Mouse (Mus musculus) CH12.LX (cell line): ENCODE measurements around the gene Chst15. TPM values are rescaled to one million over a fixed set of nuclear protein-coding genes. Genes with fewer than 3 reads are reported as not detected.

Experiments used
- DNase-seq: peaks from one replicate; pipeline ENCODE4 v3.0.0-alpha.2; 2013; ENCODE audit errors: extremely low read depth
- H3K27ac ChIP-seq: 2 replicates; pipeline ENCODE4 v1.5.1; 2012; ENCODE audit warnings: low read depth, mild to moderate bottlenecking, control low read depth, moderate library complexity; ENCODE audit not compliant: insufficient read depth
- H3K27me3 ChIP-seq: replicated peaks from 2 replicates; pipeline ENCODE3; 2012; ENCODE audit warnings: inconsistent platforms
- H3K36me3 ChIP-seq, 2 experiments: replicated peaks in 1 of 2; 2 replicates each; pipeline versions ENCODE3 to v1.6.1; 2012; ENCODE audit warnings: inconsistent platforms in 1 of 2, low read length in 1 of 2, mild to moderate bottlenecking in 1 of 2, mixed read lengths in 1 of 2, moderate library complexity in 1 of 2; ENCODE audit not compliant: control insufficient read depth in 1 of 2, insufficient read depth in 1 of 2
- H3K4me1 ChIP-seq, 2 experiments: 2 replicates each; pipeline ENCODE4 v1.6.1; 2012; ENCODE audit warnings: inconsistent platforms in 1 of 2, moderate library complexity in 1 of 2; ENCODE audit not compliant: insufficient read depth in 2 of 2, control insufficient read depth in 1 of 2
- H3K4me2 ChIP-seq: 2 replicates; pipeline ENCODE4 v1.6.1; 2012; ENCODE audit warnings: low read depth, mild to moderate bottlenecking, control low read depth; ENCODE audit not compliant: poor library complexity, insufficient read depth, severe bottlenecking
- H3K4me3 ChIP-seq, 3 experiments: fragments of 150-350 bp in 1 of 3; sonication (generic) in 1 of 3; replicated peaks in 1 of 3; 2 replicates each; pipeline versions ENCODE3 to v1.5.1; 2011 to 2012; ENCODE audit warnings: low read depth in 2 of 3, low read length in 2 of 3, mild to moderate bottlenecking in 2 of 3, moderate library complexity in 2 of 3, control low read depth in 1 of 3, improper control_type of control experiment in 1 of 3, inconsistent platforms in 1 of 3, mixed read lengths in 1 of 3; ENCODE audit not compliant: poor library complexity in 1 of 3
- H3K79me2 ChIP-seq: replicated peaks from 2 replicates; pipeline ENCODE4 v1.6.1; 2012; ENCODE audit warnings: mild to moderate bottlenecking, moderate library complexity; ENCODE audit not compliant: control insufficient read depth, poor library complexity, insufficient read depth, severe bottlenecking; ENCODE audit errors: extremely low read depth
- H3K9ac ChIP-seq: 2 replicates; pipeline ENCODE4 v1.6.1; 2012; ENCODE audit warnings: low read depth, mild to moderate bottlenecking, control low read depth, moderate library complexity; ENCODE audit not compliant: insufficient read depth
- H3K9me3 ChIP-seq: replicated peaks from 2 replicates; pipeline ENCODE3; 2012; ENCODE audit warnings: low read length, inconsistent platforms, mixed read lengths
- CHD2 ChIP-seq: IDR thresholded peaks from 2 replicates; pipeline ENCODE4 v1.6.1; 2011; ENCODE audit warnings: low read length, improper control_type of control experiment
- CTCF ChIP-seq, 2 experiments: IDR thresholded peaks in 1 of 2; conservative IDR thresholded peaks in 1 of 2; 2 replicates each; pipeline ENCODE4 v1.5.1; 2011 to 2012; ENCODE audit warnings: low read depth in 2 of 2, low read length in 2 of 2, improper control_type of control experiment in 1 of 2, inconsistent platforms in 1 of 2, mild to moderate bottlenecking in 1 of 2, moderate library complexity in 1 of 2
- ELF1 ChIP-seq: IDR thresholded peaks from 2 replicates; pipeline ENCODE4 v1.6.1; 2014; ENCODE audit warnings: low read depth, mild to moderate bottlenecking, inconsistent platforms, low read length, improper control_type of control experiment
- GABPA ChIP-seq: IDR thresholded peaks from 2 replicates; pipeline ENCODE4 v1.6.1; 2012; ENCODE audit warnings: low read depth, low read length, improper control_type of control experiment, inconsistent platforms; ENCODE audit not compliant: insufficient replicate concordance
- JUN ChIP-seq: IDR thresholded peaks from 2 replicates; pipeline ENCODE4 v1.6.1; 2011; ENCODE audit warnings: low read depth, mild to moderate bottlenecking, low read length, improper control_type of control experiment, moderate library complexity; ENCODE audit not compliant: insufficient read depth
- JUND ChIP-seq: conservative IDR thresholded peaks from 2 replicates; pipeline ENCODE4 v1.6.1; 2011; ENCODE audit warnings: low read depth, low read length, improper control_type of control experiment
- MAZ ChIP-seq: IDR thresholded peaks from 2 replicates; pipeline ENCODE4 v1.6.1; 2012; ENCODE audit warnings: low read depth, mild to moderate bottlenecking, inconsistent platforms, low read length, improper control_type of control experiment, moderate library complexity
- MEF2A ChIP-seq: IDR thresholded peaks from 2 replicates; pipeline ENCODE4 v1.6.1; 2014; ENCODE audit warnings: low read depth, mild to moderate bottlenecking, inconsistent platforms, low read length, improper control_type of control experiment, borderline replicate concordance
- MXI1 ChIP-seq: IDR thresholded peaks from 2 replicates; pipeline ENCODE4 v1.6.1; 2011; ENCODE audit warnings: mild to moderate bottlenecking, low read depth, low read length, improper control_type of control experiment
- NELFE ChIP-seq: IDR thresholded peaks from 2 replicates; pipeline ENCODE4 v1.6.1; 2011; ENCODE audit warnings: low read depth, low read length, improper control_type of control experiment
- PAX5 ChIP-seq: IDR thresholded peaks from 2 replicates; pipeline ENCODE4 v1.6.1; 2012; ENCODE audit warnings: low read length, inconsistent platforms, mixed read lengths
- POLR2A ChIP-seq: IDR thresholded peaks from 2 replicates; pipeline ENCODE4 v1.6.1; 2011; ENCODE audit warnings: low read depth, mild to moderate bottlenecking, improper control_type of control experiment, low read length
- SMC3 ChIP-seq: IDR thresholded peaks from 2 replicates; pipeline ENCODE4 v1.6.1; 2011; ENCODE audit warnings: low read depth, low read length, improper control_type of control experiment
- TCF12 ChIP-seq: IDR thresholded peaks from 2 replicates; pipeline ENCODE4 v1.6.1; 2014; ENCODE audit warnings: low read depth, mild to moderate bottlenecking, inconsistent platforms, low read length, improper control_type of control experiment
- USF2 ChIP-seq: conservative IDR thresholded peaks from 2 replicates; pipeline ENCODE4 v1.6.1; 2011; ENCODE audit warnings: low read depth, low read length, improper control_type of control experiment
- ZC3H11A ChIP-seq: IDR thresholded peaks from 2 replicates; pipeline ENCODE4 v1.6.1; 2012; ENCODE audit warnings: low read depth, mild to moderate bottlenecking, inconsistent platforms, low read length, improper control_type of control experiment
- ZKSCAN1 ChIP-seq: IDR thresholded peaks from 2 replicates; pipeline ENCODE4 v1.6.1; 2012; ENCODE audit warnings: low read depth, inconsistent platforms, low read length, improper control_type of control experiment, borderline replicate concordance
- dilution Hi-C: fragments of 300-500 bp; cut with MboI; formaldehyde crosslinking; loops from 2 replicates; pipeline ENCODE4 v1.14.3; 2020; ENCODE audit warnings: low sequenced_read_pairs; ENCODE audit not compliant: extremely low pct_unique_long_range_greater_than_20kb, extremely low pct_ligation_motif_present
- in situ Hi-C: fragments of 300-500 bp; cut with MboI; formaldehyde crosslinking; loops from 3 replicates; pipeline ENCODE4 v1.14.3; 2019; ENCODE audit warnings: low sequenced_read_pairs, low pct_ligation_motif_present, low pct_unique_long_range_greater_than_20kb, mixed read lengths
- polyA plus RNA-seq: library from polyadenylated mRNA; unstranded; fragments of >175 nt; gene quantifications from 2 replicates; pipeline ENCODE4 v1.2.1, GENCODE M21; 2012; ENCODE audit warnings: low read depth; ENCODE audit not compliant: insufficient read length
- total RNA-seq, 2 experiments: library from RNA; depleted of rRNA; stranded (reverse); fragments of 300-350 nt in 1 of 2; fragments of >200 nt in 1 of 2; gene quantifications; 2 replicates each; pipeline ENCODE4 v1.2.3; 2012 to 2014

Gene Chst15
- total and polyA plus RNA-seq, 3 experiments, result 0.42 to 0.81 (median 0.57) TPM

DNA sequence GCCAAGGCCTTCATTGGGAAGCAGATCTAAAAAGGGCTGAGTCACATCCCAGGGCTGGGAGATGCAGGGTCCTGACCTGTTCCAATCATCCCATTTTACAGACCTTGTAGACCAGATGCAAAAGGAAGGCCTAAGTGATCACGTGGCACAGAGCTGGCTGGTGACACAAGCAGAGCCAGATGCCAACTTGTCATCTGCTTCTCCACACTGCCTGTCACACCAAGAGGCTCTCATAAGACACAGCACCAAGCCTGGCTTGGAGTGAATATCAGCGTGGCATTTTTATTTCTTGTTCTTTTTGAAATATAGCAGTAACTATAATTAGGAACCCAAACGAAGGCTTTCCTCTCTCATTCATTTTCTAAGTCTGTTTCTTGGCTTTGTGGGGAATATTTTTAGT, 52.3 kb downstream of the Chst15 start:
- in situ Hi-C loops, result no loop called here
- H3K36me3 ChIP-seq, result no peaks in the 10 kb centered on the region
- peaks cover 13 to 19% of the 10 kb centered on the region in 2 experiments for H3K4me1 ChIP-seq
- H3K4me2 ChIP-seq, result no peak overlapping the region
- no peak overlapping the region for H3K4me3 ChIP-seq
- H3K79me2 ChIP-seq, result no peaks in the 10 kb centered on the region
- H3K27ac ChIP-seq, result no peak overlapping the region
- dilution Hi-C loops, result no loop called here
- TF ChIP-seq MXI1, result no peak
- no peak for TF ChIP-seq TCF12
- no peak for TF ChIP-seq GABPA
- TF ChIP-seq ZC3H11A, result no peak
- no peak for TF ChIP-seq PAX5
- TF ChIP-seq JUND, result no peak
- no peak for TF ChIP-seq JUN
- no peak for TF ChIP-seq ELF1
- TF ChIP-seq MAZ, result no peak
- TF ChIP-seq CTCF (conservative IDR thresholded peaks at IDR 0.05 in 1 of 2, IDR thresholded peaks at IDR 0.05 in 1 of 2; ENCODE audit: low read depth in 2 of 2, low read length in 2 of 2), result no peak
- TF ChIP-seq CHD2, result no peak
- TF ChIP-seq NELFE, result no peak
- no peak for TF ChIP-seq SMC3
- TF ChIP-seq ZKSCAN1, result no peak
- no peak for TF ChIP-seq MEF2A
- TF ChIP-seq POLR2A, result no peak
- DNase-seq, result no peak
- peaks cover 26% of the 10 kb centered on the region for H3K27me3 ChIP-seq
- H3K9ac ChIP-seq, result no peak overlapping the region
- H3K9me3 ChIP-seq, result no peaks in the 10 kb centered on the region

DNA sequence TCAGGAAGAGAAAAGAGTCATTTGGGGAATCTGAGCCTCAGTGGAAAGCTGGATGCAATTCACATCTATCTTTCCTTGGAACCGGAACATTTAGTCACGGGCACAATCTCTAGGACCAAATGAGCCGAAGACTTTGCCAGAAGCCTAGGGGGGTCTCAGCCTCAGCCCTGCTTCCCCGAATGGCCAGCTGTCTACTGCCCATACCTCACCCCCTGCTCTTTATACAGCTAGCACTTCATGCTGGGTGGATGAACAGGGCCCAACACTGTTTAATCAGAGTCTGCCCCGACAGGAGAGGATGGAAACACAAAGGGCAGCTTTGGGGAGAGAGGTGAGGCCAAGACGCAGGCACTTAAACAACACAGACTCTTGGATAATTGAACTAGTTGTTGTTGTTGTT, 53.8 kb downstream of the Chst15 start:
- Histone ChIP-seq H3K36me3 (no peaks in the 10 kb centered on the region), H3K79me2 (no peaks in the 10 kb centered on the region), H3K4me2 (no peak overlapping the region), H3K9ac (no peak overlapping the region), H3K4me3 (no peak overlapping the region), H3K9me3 (no peaks in the 10 kb centered on the region), H3K27ac (no peak overlapping the region), H3K27me3 (peaks cover 19% of the 10 kb centered on the region), H3K4me1 (peaks cover 6 to 9% of the 10 kb centered on the region in 2 experiments)
- in situ Hi-C loops (no loop called here), dilution Hi-C loops (no loop called here)
- TF ChIP-seq USF2, result no peak
- no peak for TF ChIP-seq JUND
- no peak for DNase-seq
